Mouse (Mus musculus): Measurements from ENCODE around the gene Samhd1. TPM values are rescaled to one million over a fixed set of nuclear protein-coding genes. Genes with fewer than 3 reads are reported as not detected.

Samhd1 gene
- polyA plus RNA-seq, 1 experiment from 2014 or later = 9.6 TPM

DNA sequence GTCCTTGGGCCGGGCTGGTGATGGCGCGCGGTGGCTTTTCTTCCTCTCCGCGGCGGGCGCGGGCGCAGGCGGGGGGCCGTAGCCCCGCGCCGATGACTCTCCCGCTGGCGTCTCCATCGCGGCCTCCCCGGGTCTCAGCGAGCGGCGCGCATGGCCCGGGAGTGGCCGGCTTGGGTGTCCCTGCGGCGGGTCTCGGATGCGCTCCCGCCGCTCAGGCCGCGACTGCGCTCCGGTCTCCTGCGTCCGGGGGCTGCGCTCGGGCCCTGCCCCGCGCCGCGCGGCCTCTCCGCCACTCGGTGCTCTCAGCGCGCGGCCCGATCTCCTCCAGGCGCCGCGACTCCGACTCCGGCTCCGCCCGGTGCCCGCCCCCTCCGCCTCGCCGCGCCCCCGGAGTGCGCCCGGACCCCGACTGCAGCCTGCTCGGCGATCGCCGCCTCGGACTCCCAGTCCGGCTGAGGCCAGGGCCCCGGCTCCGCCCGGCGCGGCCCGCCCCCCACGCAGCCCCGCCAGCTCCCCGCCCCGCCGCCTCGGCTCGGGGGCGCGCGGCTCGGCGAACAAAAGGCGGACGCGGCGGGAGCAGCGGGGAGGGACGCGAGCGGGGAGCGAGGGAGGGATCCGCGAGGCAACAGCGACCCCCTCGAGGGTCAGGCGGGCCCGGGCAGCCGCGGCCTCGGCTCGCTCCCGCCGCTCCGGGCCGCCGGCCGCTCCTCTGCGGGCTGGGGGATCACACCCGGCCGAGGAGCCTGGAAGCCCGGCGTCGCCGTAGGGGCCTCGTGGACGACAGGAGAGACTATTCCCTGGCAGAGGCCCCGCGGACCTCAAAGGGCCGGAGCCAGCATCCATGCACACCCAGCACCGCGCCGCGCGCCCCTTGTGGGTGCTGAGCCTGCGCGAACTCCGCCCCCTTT, 56.0 kb downstream of the Samhd1 start, which contains the start of gene Soga1:
Soga1 (minus strand) TSS at position 462 of the 908 bp plus-strand sequence.
- H3K9me3 ChIP-seq (replicated peaks; ENCODE audit: control insufficient read depth, low read length, poor library complexity, severe bottlenecking) = no peaks in the 10 kb centered on the region
- WGBS = under 1% methylated on average over 92 of the region's 136 CpGs
- H3K4me1 ChIP-seq (ENCODE audit: control insufficient read depth, insufficient read depth, low read length) = peaks cover 41% of the 10 kb centered on the region
- no peaks in the 10 kb centered on the region for H3K36me3 ChIP-seq (ENCODE audit: control insufficient read depth, insufficient read depth, low read length)
- peak within 1 kb of the TSS; percentile 77 for H3K4me3 ChIP-seq (ENCODE audit: low read depth, low read length)
- ATAC-seq = peak; percentile 90
- H3K9ac ChIP-seq (ENCODE audit: low read depth, low read length) = peak within 1 kb of the TSS; percentile 97
- H3K4me2 ChIP-seq (ENCODE audit: low read length) = peak within 1 kb of the TSS; percentile 100
- H3K27me3 ChIP-seq (ENCODE audit: control insufficient read depth, insufficient read depth, low read depth, low read length) = no peaks in the 10 kb centered on the region
- peak within 1 kb of the TSS; percentile 99 for H3K27ac ChIP-seq (ENCODE audit: low read length)

DNA sequence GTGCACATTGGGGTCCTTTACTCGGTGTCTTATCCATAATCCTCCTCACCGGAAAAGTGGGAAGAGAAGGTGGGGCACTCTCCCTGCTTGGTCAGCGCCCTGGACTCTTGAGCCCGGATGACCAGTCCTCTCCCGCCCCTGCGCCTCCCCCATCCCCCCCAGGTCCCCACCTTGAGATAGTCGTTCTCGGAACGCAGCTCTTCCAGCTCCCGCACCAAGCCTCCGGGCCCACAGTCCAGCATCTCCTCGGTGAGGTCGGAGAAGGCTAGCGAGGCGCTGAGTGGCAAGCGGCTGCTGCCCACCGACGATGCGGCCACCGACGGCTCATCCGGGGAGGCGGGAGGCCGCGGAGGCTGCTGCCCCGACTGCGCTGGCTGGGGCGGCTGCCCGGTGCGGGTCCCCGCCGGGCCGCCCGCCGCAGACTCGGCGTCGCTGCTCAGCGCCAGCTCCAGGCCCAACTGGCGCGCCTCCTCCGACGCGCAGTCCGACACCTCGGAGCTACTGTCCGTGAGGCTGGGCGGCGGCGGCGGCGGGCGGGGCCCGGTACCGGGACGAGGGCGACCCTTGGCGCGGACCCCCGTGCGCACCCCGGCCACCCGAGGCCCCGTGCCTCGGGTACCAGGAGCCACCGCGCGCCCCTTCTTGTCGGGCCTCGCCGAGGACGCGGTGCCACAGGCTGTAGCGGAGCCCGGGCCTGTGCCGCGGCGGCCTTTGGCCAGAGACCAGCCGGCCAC, 56.8 kb downstream of the Samhd1 start:
- peak; percentile 8; the same call in 1 of the 2 replicates for ATAC-seq
- H3K9me3 ChIP-seq (replicated peaks; ENCODE audit: control insufficient read depth, low read length, poor library complexity, severe bottlenecking) = no peaks in the 10 kb centered on the region
- H3K27me3 ChIP-seq (ENCODE audit: control insufficient read depth, insufficient read depth, low read depth, low read length) = no peaks in the 10 kb centered on the region
- peak overlapping the region; percentile 99 for H3K27ac ChIP-seq (ENCODE audit: low read length)
- peak overlapping the region; percentile 97 for H3K9ac ChIP-seq (ENCODE audit: low read depth, low read length)
- under 1% methylated on average over 49 of the region's 79 CpGs for WGBS
- peak overlapping the region; percentile 77 for H3K4me3 ChIP-seq (ENCODE audit: low read depth, low read length)
- peak overlapping the region; percentile 100 for H3K4me2 ChIP-seq (ENCODE audit: low read length)
- H3K36me3 ChIP-seq (ENCODE audit: control insufficient read depth, insufficient read depth, low read length) = 0 out of 2 replicates have a peak, but pooled peaks cover 2% of the 10 kb centered on the region
- peaks cover 48% of the 10 kb centered on the region for H3K4me1 ChIP-seq (ENCODE audit: control insufficient read depth, insufficient read depth, low read length)

DNA sequence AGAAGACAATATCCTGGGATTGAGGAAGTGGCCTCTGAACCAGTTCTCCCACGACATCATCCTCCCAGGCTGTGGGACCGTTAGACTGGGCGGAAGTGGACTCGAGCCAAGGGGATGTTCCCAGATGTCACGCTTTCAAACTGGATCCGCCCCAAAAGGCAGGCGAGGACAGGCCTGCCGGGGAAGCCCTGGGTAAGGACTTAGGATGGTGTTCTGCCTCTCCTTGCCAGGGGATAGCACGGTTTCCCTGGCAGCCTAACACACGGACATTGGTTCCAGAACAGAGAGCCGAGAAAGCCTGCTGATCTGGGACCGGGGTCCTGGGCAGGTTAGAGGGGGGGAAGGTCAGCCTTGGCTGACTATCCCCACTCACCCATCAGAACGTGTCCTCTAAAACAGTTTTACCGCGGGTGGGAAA, 57.4 kb downstream of the Samhd1 start:
- peak overlapping the region; percentile 97 for H3K9ac ChIP-seq (ENCODE audit: low read depth, low read length)
- 0 out of 2 replicates have a peak, but pooled peaks cover 2% of the 10 kb centered on the region for H3K36me3 ChIP-seq (ENCODE audit: control insufficient read depth, insufficient read depth, low read length)
- under 1% methylated on average over 15 of the region's 15 CpGs for WGBS
- no peaks in the 10 kb centered on the region for H3K9me3 ChIP-seq (replicated peaks; ENCODE audit: control insufficient read depth, low read length, poor library complexity, severe bottlenecking)
- no peaks in the 10 kb centered on the region for H3K27me3 ChIP-seq (ENCODE audit: control insufficient read depth, insufficient read depth, low read depth, low read length)
- H3K4me2 ChIP-seq (ENCODE audit: low read length) = peak overlapping the region; percentile 100
- peak overlapping the region; percentile 99 for H3K27ac ChIP-seq (ENCODE audit: low read length)
- ATAC-seq = no peak
- peaks cover 54% of the 10 kb centered on the region for H3K4me1 ChIP-seq (ENCODE audit: control insufficient read depth, insufficient read depth, low read length)
- H3K4me3 ChIP-seq (ENCODE audit: low read depth, low read length) = peak overlapping the region; percentile 77

DNA sequence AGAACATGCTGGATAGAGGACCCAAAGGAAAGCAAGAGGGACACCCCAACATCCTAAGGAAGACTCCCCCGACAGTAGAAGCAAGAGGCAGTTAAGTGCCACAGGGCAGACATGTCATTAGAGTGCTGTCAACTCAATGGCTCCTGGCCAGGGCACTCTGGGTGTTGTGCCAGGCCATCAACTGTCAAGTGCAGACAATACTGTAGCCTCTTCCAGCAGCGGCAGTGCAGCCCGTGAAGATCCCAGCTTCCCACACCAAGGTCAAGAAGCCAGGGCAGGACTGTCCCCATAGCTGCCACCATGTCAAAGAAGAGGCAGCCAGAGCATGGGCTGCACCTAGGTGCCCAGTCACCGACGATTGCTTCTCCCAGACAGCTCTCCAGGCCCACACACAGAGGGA, 57.9 kb downstream of the Samhd1 start:
- H3K36me3 ChIP-seq (ENCODE audit: control insufficient read depth, insufficient read depth, low read length) = 0 out of 2 replicates have a peak, but pooled peaks cover 2% of the 10 kb centered on the region
- H3K4me1 ChIP-seq (ENCODE audit: control insufficient read depth, insufficient read depth, low read length) = peaks cover 58% of the 10 kb centered on the region
- no peaks in the 10 kb centered on the region for H3K9me3 ChIP-seq (replicated peaks; ENCODE audit: control insufficient read depth, low read length, poor library complexity, severe bottlenecking)
- H3K27ac ChIP-seq (ENCODE audit: low read length) = peak overlapping the region; percentile 99
- peak overlapping the region; percentile 97 for H3K9ac ChIP-seq (ENCODE audit: low read depth, low read length)
- no peaks in the 10 kb centered on the region for H3K27me3 ChIP-seq (ENCODE audit: control insufficient read depth, insufficient read depth, low read depth, low read length)
- 10% methylated on average over 5 of the region's 5 CpGs for WGBS
- peak overlapping the region; percentile 100 for H3K4me2 ChIP-seq (ENCODE audit: low read length)
- peak overlapping the region; percentile 77 for H3K4me3 ChIP-seq (ENCODE audit: low read depth, low read length)
- ATAC-seq = no peak

DNA sequence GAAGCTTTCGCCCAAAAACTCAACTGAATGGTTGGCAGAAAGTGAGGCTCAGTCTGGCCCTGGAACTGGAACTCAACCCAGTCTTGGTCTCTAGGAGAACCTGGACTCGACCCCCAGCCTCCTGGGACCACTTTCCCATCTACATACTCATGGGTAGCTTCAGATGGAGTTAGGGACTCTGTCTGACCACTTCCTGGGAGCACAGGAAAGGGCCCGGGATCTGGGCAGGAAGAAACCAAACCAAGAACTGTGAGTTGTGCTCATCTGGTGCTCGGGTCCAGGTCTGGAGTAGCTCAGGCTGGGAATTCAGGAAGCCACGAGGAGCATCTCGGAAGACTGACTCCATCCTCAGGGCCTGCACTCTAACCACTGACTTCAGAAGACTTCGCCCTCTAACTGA, 58.5 kb downstream of the Samhd1 start:
- Histone ChIP-seq H3K9me3 (replicated peaks; ENCODE audit: control insufficient read depth, low read length, poor library complexity, severe bottlenecking) (no peaks in the 10 kb centered on the region), H3K9ac (ENCODE audit: low read depth, low read length) (peak overlapping the region; percentile 30; the same call in 1 of the 2 replicates), H3K27me3 (ENCODE audit: control insufficient read depth, insufficient read depth, low read depth, low read length) (no peaks in the 10 kb centered on the region), H3K27ac (ENCODE audit: low read length) (no peak overlapping the region), H3K4me1 (ENCODE audit: control insufficient read depth, insufficient read depth, low read length) (peaks cover 63% of the 10 kb centered on the region), H3K36me3 (ENCODE audit: control insufficient read depth, insufficient read depth, low read length) (0 out of 2 replicates have a peak, but pooled peaks cover 2% of the 10 kb centered on the region), H3K4me3 (ENCODE audit: low read depth, low read length) (peak overlapping the region; percentile 77), H3K4me2 (ENCODE audit: low read length) (peak overlapping the region; percentile 100)
- 90% methylated on average over 7 of the region's 7 CpGs for WGBS
- no peak for ATAC-seq

DNA sequence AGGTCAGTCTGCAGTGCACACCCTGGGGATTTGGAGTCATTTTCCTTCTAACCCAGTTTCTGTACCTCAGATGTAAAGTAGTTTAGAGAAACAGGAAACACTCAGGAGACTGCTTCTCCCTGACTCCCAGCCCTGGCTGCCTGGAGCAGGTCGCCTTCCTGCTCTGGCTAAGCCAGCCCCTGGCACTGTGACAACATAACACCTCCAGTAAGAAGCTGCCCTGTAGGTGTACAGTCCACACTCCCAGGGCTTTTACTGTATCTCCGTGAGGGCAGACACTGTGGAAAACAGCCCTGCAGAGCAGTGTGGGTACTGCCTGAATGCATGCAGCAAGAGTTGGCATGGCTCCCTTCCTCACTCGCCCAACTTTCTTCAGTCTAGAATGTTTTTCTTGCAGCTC, 59.4 kb downstream of the Samhd1 start:
- WGBS = 40% methylated on average over 3 of the region's 3 CpGs
- no peak for ATAC-seq

DNA sequence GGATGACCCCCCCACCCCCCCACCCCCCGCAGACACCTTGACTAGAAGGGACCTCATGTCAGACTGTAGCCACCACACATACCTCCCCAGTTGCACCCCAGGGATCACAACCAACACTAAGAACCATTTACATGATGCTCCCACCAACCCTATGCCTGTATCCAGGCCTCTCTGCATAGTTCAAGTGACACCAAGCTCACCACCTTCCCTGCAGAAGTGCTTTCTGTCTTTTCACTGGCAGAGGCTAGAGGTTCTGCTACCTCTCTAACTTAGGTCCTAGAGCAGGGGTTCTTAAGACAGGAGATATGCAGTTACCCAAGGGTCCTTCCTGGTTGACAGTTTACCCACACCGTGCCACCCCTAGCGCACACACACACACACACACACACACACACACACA, 59.8 kb downstream of the Samhd1 start:
- peak overlapping the region; percentile 100 for H3K4me2 ChIP-seq (ENCODE audit: low read length)
- no peaks in the 10 kb centered on the region for H3K9me3 ChIP-seq (replicated peaks; ENCODE audit: control insufficient read depth, low read length, poor library complexity, severe bottlenecking)
- WGBS = 93% methylated on average over 3 of the region's 3 CpGs
- H3K27ac ChIP-seq (ENCODE audit: low read length) = no peak overlapping the region
- peaks cover 75% of the 10 kb centered on the region for H3K4me1 ChIP-seq (ENCODE audit: control insufficient read depth, insufficient read depth, low read length)
- H3K4me3 ChIP-seq (ENCODE audit: low read depth, low read length) = peak overlapping the region; percentile 77
- no peaks in the 10 kb centered on the region for H3K27me3 ChIP-seq (ENCODE audit: control insufficient read depth, insufficient read depth, low read depth, low read length)
- no peak for ATAC-seq
- H3K36me3 ChIP-seq (ENCODE audit: control insufficient read depth, insufficient read depth, low read length) = 0 out of 2 replicates have a peak, but pooled peaks cover 2% of the 10 kb centered on the region
- peak overlapping the region; percentile 46; the same call in 1 of the 2 replicates for H3K9ac ChIP-seq (ENCODE audit: low read depth, low read length)

More for the DNA sequence above, 59.4 kb downstream of the Samhd1 start:
- Histone ChIP-seq H3K4me3 (ENCODE audit: low read depth, low read length) (peak overlapping the region; percentile 77), H3K9me3 (replicated peaks; ENCODE audit: control insufficient read depth, low read length, poor library complexity, severe bottlenecking) (no peaks in the 10 kb centered on the region), H3K9ac (ENCODE audit: low read depth, low read length) (peak overlapping the region; percentile 46; the same call in 1 of the 2 replicates), H3K36me3 (ENCODE audit: control insufficient read depth, insufficient read depth, low read length) (0 out of 2 replicates have a peak, but pooled peaks cover 2% of the 10 kb centered on the region), H3K4me1 (ENCODE audit: control insufficient read depth, insufficient read depth, low read length) (peaks cover 70% of the 10 kb centered on the region), H3K4me2 (ENCODE audit: low read length) (peak overlapping the region; percentile 100), H3K27me3 (ENCODE audit: control insufficient read depth, insufficient read depth, low read depth, low read length) (no peaks in the 10 kb centered on the region), H3K27ac (ENCODE audit: low read length) (no peak overlapping the region)

DNA sequence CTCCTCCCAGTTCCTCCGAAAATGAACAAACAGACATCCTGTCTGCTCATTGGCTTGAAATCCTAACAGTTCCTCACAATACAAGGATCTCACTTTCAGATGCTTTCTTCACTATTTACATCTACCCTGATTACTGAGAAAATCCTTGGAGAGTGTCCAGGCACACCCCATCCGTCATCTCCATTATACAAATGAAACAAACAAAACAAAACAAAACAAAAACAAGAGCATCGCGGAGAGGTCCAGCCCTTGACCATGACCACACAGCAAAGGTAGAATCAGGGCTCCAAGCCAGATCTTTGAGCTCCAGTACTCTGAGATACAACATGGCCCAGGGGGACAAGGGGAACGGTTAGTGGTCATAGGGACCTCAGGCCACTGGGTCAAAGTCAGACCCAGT, 60.3 kb downstream of the Samhd1 start:
- Histone ChIP-seq H3K27me3 (ENCODE audit: control insufficient read depth, insufficient read depth, low read depth, low read length) (no peaks in the 10 kb centered on the region), H3K4me2 (ENCODE audit: low read length) (peak overlapping the region; percentile 100), H3K36me3 (ENCODE audit: control insufficient read depth, insufficient read depth, low read length) (0 out of 2 replicates have a peak, but pooled peaks cover 2% of the 10 kb centered on the region), H3K9me3 (replicated peaks; ENCODE audit: control insufficient read depth, low read length, poor library complexity, severe bottlenecking) (no peaks in the 10 kb centered on the region), H3K9ac (ENCODE audit: low read depth, low read length) (no peak overlapping the region), H3K27ac (ENCODE audit: low read length) (no peak overlapping the region; the same call in 1 of the 2 replicates), H3K4me3 (ENCODE audit: low read depth, low read length) (peak overlapping the region; percentile 12; the same call in 1 of the 2 replicates), H3K4me1 (ENCODE audit: control insufficient read depth, insufficient read depth, low read length) (peaks cover 76% of the 10 kb centered on the region)
- ATAC-seq = no peak
- WGBS = 71% methylated on average over 5 of the region's 5 CpGs

All from midbrain, embryonic 16.5 days (tissue).